Mouse (Mus musculus): Measurements from ENCODE around the gene Atoh7. TPM values are rescaled to one million over a fixed set of nuclear protein-coding genes. Genes with fewer than 3 reads are reported as not detected.

Atoh7 gene
- total and polyA plus RNA-seq, 3 experiments: not detected

DNA sequence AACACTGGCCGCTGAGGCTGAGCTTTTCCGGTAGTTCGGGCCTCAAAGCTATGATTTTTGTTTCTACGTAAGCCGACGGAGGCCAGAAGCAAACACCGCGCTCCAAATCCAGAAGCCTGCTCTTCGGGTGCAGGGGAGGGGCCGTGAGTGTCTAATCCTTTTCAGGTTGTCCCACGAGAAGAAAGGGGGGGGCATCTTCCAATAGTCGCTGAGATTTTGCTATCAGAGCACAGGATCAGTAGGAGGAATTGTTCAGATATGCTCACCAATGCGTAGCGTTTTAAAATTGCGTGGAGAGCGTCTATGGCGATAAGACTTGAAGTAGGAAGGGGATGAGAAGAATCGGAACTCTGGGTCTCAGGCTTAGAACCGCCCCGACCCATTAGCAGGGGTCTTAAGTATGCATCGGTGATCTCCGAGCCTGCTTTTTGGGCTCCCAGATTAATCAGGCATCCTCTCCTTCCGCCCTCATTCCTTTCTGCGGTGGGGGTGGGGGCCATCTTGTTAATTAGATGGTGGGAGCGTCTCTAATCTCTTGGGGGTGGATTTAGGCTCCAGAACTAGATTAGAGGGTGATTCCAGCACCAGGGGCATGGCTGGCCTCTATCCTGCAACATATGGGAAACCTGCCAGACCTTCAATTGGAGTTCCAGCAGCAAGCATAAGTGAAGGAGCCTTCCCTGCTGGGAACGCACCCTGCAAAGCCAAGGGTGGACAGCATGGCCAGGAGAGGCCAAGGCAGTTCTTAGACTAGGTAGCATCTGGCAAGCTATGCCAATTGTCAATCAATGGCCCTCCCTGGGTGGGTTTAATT lies 9.5 kb upstream of the Atoh7 start:
- H3K27ac ChIP-seq (ENCODE audit: control insufficient read depth, low read depth, low read length): no peak overlapping the region
- H3K27me3 ChIP-seq (ENCODE audit: control insufficient read depth in 1 of 2, insufficient read depth in 2 of 2, low read length in 2 of 2): no peaks in the 10 kb centered on the region; a peak in 1 of 4 replicates
- DNase-seq (ENCODE audit: low read depth, low spot score): no peak
- no peak overlapping the region for H3K9ac ChIP-seq (ENCODE audit: control insufficient read depth, low read depth, low read length, poor library complexity, severe bottlenecking)
- H3K4me3 ChIP-seq (ENCODE audit: control insufficient read depth in 1 of 2, insufficient read depth in 1 of 2, low read depth in 2 of 2, low read length in 2 of 2): no peak overlapping the region
- no peaks in the 10 kb centered on the region for H3K79me2 ChIP-seq (ENCODE audit: control insufficient read depth, insufficient read depth, low read length, poor library complexity)
- no peaks in the 10 kb centered on the region for H3K36me3 ChIP-seq (ENCODE audit: control insufficient read depth in 1 of 2, insufficient read depth in 2 of 2, low read length in 2 of 2)
- no peaks in the 10 kb centered on the region for H3K4me1 ChIP-seq (ENCODE audit: control insufficient read depth in 1 of 2, insufficient read depth in 2 of 2, low read length in 2 of 2)
- TF ChIP-seq SMC3 (IDR thresholded peaks at IDR 0.05; ENCODE audit: low read depth, low read length) (no peak), ZKSCAN1 (IDR thresholded peaks at IDR 0.05; ENCODE audit: low read depth, low read length) (no peak), ZC3H11A (IDR thresholded peaks at IDR 0.05; ENCODE audit: low read depth, low read length) (no peak), NRF1 (IDR thresholded peaks at IDR 0.05; ENCODE audit: insufficient read depth, low read depth, low read length, poor library complexity, severe bottlenecking) (no peak), ETS1 (IDR thresholded peaks at IDR 0.05; ENCODE audit: low read depth, low read length) (no peak), MYC (IDR thresholded peaks at IDR 0.05; ENCODE audit: low read depth, low read length) (no peak), RAD21 (IDR thresholded peaks at IDR 0.05; ENCODE audit: low read depth, low read length) (no peak), USF1 (IDR thresholded peaks at IDR 0.05; ENCODE audit: low read depth, low read length) (no peak), CHD2 (IDR thresholded peaks at IDR 0.05; ENCODE audit: low read length) (no peak), NELFE (IDR thresholded peaks at IDR 0.05; ENCODE audit: low read depth, low read length) (no peak), MEF2A (IDR thresholded peaks at IDR 0.05; ENCODE audit: extremely low read depth, insufficient replicate concordance, low read depth, low read length, poor library complexity, severe bottlenecking) (no peak), ZMIZ1 (IDR thresholded peaks at IDR 0.05; ENCODE audit: low read depth, low read length) (no peak), BHLHE40 (IDR thresholded peaks at IDR 0.05; ENCODE audit: borderline replicate concordance, low read depth, low read length) (no peak), HCFC1 (IDR thresholded peaks at IDR 0.05; ENCODE audit: low read depth, low read length) (no peak), POLR2AphosphoS5 (IDR thresholded peaks at IDR 0.05; ENCODE audit: borderline replicate concordance, low read depth, low read length) (no peak), MAX (IDR thresholded peaks at IDR 0.05; ENCODE audit: low read length) (no peak), POLR2A (IDR thresholded peaks at IDR 0.05; ENCODE audit: control insufficient read depth in 1 of 2, insufficient read depth in 1 of 2, low read depth in 1 of 2, low read length in 2 of 2, poor library complexity in 1 of 2) (no peak), MAZ (IDR thresholded peaks at IDR 0.05; ENCODE audit: low read depth, low read length) (no peak), GATA1 (IDR thresholded peaks at IDR 0.05; ENCODE audit: low read depth, low read length) (no peak)
- no peaks in the 10 kb centered on the region for H3K9me3 ChIP-seq (replicated peaks; ENCODE audit: insufficient read depth, low read length)

DNA sequence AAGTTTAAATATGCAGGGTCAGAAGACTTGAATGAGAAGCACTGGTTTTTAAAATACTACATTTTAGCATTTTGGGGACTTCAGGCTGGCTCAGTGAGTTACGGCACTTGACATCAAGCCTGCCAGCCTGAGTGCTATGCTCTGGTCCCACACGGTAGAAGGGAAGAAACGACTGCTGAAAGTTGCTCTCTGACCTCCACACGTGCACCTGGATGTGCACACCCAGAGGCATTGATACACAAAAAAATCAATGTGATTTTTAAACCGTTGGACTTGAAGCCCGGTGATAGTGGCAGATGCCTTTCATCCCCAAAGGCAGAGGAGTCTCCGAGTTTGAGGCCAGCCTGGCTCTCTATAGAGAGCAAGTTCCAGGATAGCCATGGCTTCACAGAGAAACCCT lies 7.5 kb upstream of the Atoh7 start:
- no peak for DNase-seq (ENCODE audit: low read depth, low spot score)
- no peaks in the 10 kb centered on the region for H3K4me1 ChIP-seq (ENCODE audit: control insufficient read depth in 1 of 2, insufficient read depth in 2 of 2, low read length in 2 of 2)
- TF ChIP-seq ZNF384 (IDR thresholded peaks at IDR 0.05; ENCODE audit: low read depth, low read length) (no peak), MAFK (IDR thresholded peaks at IDR 0.05; ENCODE audit: borderline replicate concordance, low read depth, low read length) (no peak), MAX (IDR thresholded peaks at IDR 0.05; ENCODE audit: low read length) (no peak), ZC3H11A (IDR thresholded peaks at IDR 0.05; ENCODE audit: low read depth, low read length) (no peak), TCF12 (IDR thresholded peaks at IDR 0.05; ENCODE audit: low read depth, low read length) (no peak), POLR2AphosphoS5 (IDR thresholded peaks at IDR 0.05; ENCODE audit: borderline replicate concordance, low read depth, low read length) (no peak), TAL1 (IDR thresholded peaks at IDR 0.05; ENCODE audit: low read length) (no peak), GATA1 (IDR thresholded peaks at IDR 0.05; ENCODE audit: low read depth, low read length) (no peak)

More for the DNA sequence above, 7.5 kb upstream of the Atoh7 start:
- H3K27me3 ChIP-seq (ENCODE audit: control insufficient read depth in 1 of 2, insufficient read depth in 2 of 2, low read length in 2 of 2): no peaks in the 10 kb centered on the region; a peak in 1 of 4 replicates
- no peaks in the 10 kb centered on the region for H3K36me3 ChIP-seq (ENCODE audit: control insufficient read depth in 1 of 2, insufficient read depth in 2 of 2, low read length in 2 of 2)
- H3K79me2 ChIP-seq (ENCODE audit: control insufficient read depth, insufficient read depth, low read length, poor library complexity): no peaks in the 10 kb centered on the region
- H3K27ac ChIP-seq (ENCODE audit: control insufficient read depth, low read depth, low read length): no peak overlapping the region
- no peaks in the 10 kb centered on the region for H3K9me3 ChIP-seq (replicated peaks; ENCODE audit: insufficient read depth, low read length)
- H3K9ac ChIP-seq (ENCODE audit: control insufficient read depth, low read depth, low read length, poor library complexity, severe bottlenecking): no peak overlapping the region
- no peak overlapping the region for H3K4me3 ChIP-seq (ENCODE audit: control insufficient read depth in 1 of 2, insufficient read depth in 1 of 2, low read depth in 2 of 2, low read length in 2 of 2)

Measured in MEL (cell line).